Mouse (Mus musculus) limb, embryonic 13.5 days (tissue): ENCODE results near the gene Mtrf1l. TPM values are rescaled to one million over a fixed set of nuclear protein-coding genes. Genes with fewer than 3 reads are reported as not detected.

Experiments
- ATAC-seq: fragments of 200-750 bp; cut with Nextera tagmentation; 2 replicates; pipeline ENCODE4 v1.8.0; 2017; ENCODE audit warnings: low read depth, moderate number of reproducible peaks, moderate TSS enrichment; ENCODE audit not compliant: low FRiP score
- H3K27ac ChIP-seq: fragments of 300-500 bp; sonication (generic); 2 replicates; pipeline ENCODE4 v1.5.1; 2015; ENCODE audit warnings: inconsistent platforms, mild to moderate bottlenecking, moderate library complexity
- H3K27me3 ChIP-seq: fragments of 300-500 bp; sonication (generic); 2 replicates; pipeline ENCODE4 v1.6.1; 2015; ENCODE audit warnings: mild to moderate bottlenecking, inconsistent platforms
- H3K36me3 ChIP-seq: fragments of 300-500 bp; sonication (generic); 2 replicates; pipeline ENCODE4 v1.6.1; 2015; ENCODE audit warnings: inconsistent platforms, mild to moderate bottlenecking, moderate library complexity
- H3K4me1 ChIP-seq: fragments of 300-500 bp; sonication (generic); 2 replicates; pipeline ENCODE4 v1.6.1; 2015; ENCODE audit warnings: inconsistent platforms
- H3K4me2 ChIP-seq: fragments of 300-500 bp; sonication (generic); replicated peaks from 2 replicates; pipeline ENCODE4 v1.6.1; 2015; ENCODE audit warnings: inconsistent platforms, mild to moderate bottlenecking, moderate library complexity
- H3K4me3 ChIP-seq: fragments of 300-500 bp; sonication (generic); 2 replicates; pipeline ENCODE4 v1.5.1; 2015; ENCODE audit warnings: moderate library complexity, mild to moderate bottlenecking, inconsistent platforms
- H3K9ac ChIP-seq: fragments of 300-500 bp; sonication (generic); 2 replicates; pipeline ENCODE4 v1.6.1; 2015; ENCODE audit warnings: mild to moderate bottlenecking, inconsistent platforms
- H3K9me3 ChIP-seq: fragments of 300-500 bp; sonication (generic); 2 replicates; pipeline ENCODE4 v1.6.1; 2016; ENCODE audit warnings: inconsistent platforms
- WGBS: fragments of 180-500 bp; shearing (Covaris S2); methylation state at CpG from one replicate; pipeline ENCODE4 v1.1.7; 2015; 5-methylcytosine and 5-hydroxymethylcytosine counted together
- polyA plus RNA-seq: library from polyadenylated mRNA; unstranded; fragments of >200 nt; fragmentation: Nextera tagmentation; extraction: Ambion mirVana; gene quantifications from 2 replicates; pipeline ENCODE4 v1.2.1, GENCODE M21; 2015

Gene Mtrf1l
- polyA plus RNA-seq, 1 experiment from 2014 or later, result 15.5 TPM

DNA sequence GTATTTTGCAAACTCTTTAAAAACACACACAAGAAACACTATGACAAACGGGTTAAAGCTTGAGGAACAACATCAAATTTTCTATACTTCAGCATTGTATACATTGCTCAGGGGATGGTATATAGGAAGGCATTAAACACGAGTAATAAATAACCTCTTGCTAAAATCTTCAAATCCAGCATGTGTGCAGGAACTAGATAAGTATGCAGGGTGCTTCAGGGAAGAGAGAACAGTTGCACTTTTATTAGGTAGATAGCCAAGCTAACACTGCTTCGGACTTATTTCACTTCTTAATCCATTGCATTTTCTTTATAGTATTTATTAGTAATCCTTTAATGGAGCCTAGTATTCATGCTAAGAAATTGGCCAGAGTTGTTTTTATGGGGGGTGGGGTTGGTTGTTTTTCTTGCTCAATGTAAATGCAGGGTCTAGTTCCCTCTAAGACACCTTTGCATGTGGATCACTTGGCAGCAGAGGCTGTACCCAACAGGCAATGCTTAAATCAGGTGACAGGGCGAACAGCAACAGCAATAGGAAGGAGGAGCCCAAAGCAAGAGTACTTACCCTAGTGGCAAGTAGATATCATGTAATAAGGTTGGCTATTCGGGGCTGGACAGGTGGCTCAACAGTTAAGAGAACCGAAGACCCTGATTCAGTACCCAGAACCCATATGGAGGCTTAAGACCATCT, 2.8 kb upstream of the Mtrf1l start:
- H3K4me2 ChIP-seq, result no peak overlapping the region

DNA sequence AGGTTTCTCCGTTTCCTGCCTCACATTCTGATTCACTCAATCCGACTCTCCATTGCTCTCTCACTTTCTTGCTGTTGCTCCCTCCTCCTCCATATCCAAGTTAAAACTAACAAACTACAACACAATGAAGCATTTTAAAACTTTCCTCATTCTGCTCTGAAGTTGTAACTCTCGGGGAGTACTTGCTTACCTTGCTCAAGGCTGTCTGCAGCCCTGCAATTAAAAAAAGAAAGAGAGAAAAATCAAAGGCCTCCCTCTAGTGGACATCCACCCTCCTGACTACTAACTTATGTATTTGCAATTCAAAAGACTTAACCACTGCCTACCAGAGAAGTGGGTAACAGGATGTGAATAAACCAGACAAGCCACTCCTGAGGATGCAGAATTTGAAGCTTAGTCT, 1.1 kb upstream of the Mtrf1l start:
- H3K4me1 ChIP-seq, result peaks cover 17% of the 10 kb centered on the region
- H3K27ac ChIP-seq, result peak overlapping the region; percentile 87
- WGBS, result 1% methylated on average over 3 of the region's 3 CpGs
- no peak for ATAC-seq
- peaks cover 7% of the 10 kb centered on the region for H3K36me3 ChIP-seq
- H3K4me2 ChIP-seq, result peak overlapping the region; percentile 72
- no peaks in the 10 kb centered on the region for H3K9me3 ChIP-seq
- H3K9ac ChIP-seq, result peak overlapping the region; percentile 2; the same call in 1 of the 2 replicates
- H3K27me3 ChIP-seq, result no peaks in the 10 kb centered on the region
- H3K4me3 ChIP-seq, result peak overlapping the region; percentile 76

More for the DNA sequence above, 2.8 kb upstream of the Mtrf1l start:
- H3K9me3 ChIP-seq, result no peaks in the 10 kb centered on the region
- WGBS, result 72% methylated on average over 6 of the region's 6 CpGs
- H3K9ac ChIP-seq, result no peak overlapping the region
- no peaks in the 10 kb centered on the region for H3K36me3 ChIP-seq
- H3K4me3 ChIP-seq, result no peak overlapping the region
- H3K4me1 ChIP-seq, result peaks cover 13% of the 10 kb centered on the region
- no peaks in the 10 kb centered on the region for H3K27me3 ChIP-seq
- no peak for ATAC-seq
- H3K27ac ChIP-seq, result no peak overlapping the region

DNA sequence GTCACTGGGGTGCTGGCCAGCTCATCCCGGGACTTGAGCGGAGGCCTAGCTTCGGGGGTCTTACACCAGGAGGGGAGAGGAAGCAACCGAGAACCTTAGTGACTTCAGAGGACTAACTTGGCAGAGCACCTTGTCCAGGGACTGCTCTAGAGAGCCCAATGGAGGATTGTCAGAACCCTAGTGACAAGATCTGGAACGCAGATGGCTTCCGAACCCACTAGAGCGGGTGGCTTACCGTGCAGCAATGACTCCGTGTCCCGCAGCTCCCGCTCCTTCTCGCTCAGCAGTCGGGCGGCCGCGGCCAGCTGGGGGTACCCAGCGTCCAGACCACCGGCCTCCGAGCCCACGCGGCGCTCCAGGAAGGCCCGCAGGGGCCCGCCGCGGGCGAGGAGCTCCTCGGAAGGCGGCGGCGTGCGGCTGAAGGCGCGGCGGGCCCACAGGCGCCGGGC, 395 bp downstream of the Mtrf1l start:
- ATAC-seq, result peak; percentile 21; the same call in 1 of the 2 replicates
- Histone ChIP-seq H3K36me3 (peaks cover 22% of the 10 kb centered on the region), H3K27me3 (no peaks in the 10 kb centered on the region), H3K9ac (peak overlapping the region; percentile 85), H3K4me1 (peaks cover 17% of the 10 kb centered on the region), H3K27ac (peak overlapping the region; percentile 87), H3K9me3 (no peaks in the 10 kb centered on the region), H3K4me2 (peak overlapping the region; percentile 72), H3K4me3 (peak overlapping the region; percentile 76)
- whole genome bisulfite sequencing, result 2% methylated on average over 37 of the region's 37 CpGs

DNA sequence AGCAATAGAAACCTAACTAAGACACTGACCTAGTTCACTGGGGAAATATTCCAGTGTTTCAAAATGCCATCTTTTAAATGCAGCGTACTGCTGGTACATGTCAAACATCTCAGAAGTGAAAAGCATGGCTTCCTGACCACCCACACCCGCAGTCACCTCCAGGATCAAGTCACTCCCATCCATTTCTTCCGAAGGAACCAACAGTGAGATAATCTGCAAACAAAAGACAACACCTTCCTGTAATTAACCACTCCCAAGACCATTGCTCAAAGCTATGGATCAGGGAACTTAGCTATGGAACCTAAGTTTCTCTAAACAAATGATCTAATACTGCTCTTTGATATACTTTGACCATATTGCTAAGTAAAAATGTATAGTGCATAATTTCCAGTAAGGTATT, 4.9 kb downstream of the Mtrf1l start:
- Histone ChIP-seq H3K4me2 (no peak overlapping the region), H3K4me1 (peaks cover 17% of the 10 kb centered on the region), H3K27ac (no peak overlapping the region), H3K9me3 (no peaks in the 10 kb centered on the region), H3K36me3 (peaks cover 62% of the 10 kb centered on the region), H3K27me3 (no peaks in the 10 kb centered on the region), H3K9ac (no peak overlapping the region), H3K4me3 (no peak overlapping the region)
- 94% methylated on average over 3 of the region's 3 CpGs for WGBS
- ATAC-seq, result no peak

DNA sequence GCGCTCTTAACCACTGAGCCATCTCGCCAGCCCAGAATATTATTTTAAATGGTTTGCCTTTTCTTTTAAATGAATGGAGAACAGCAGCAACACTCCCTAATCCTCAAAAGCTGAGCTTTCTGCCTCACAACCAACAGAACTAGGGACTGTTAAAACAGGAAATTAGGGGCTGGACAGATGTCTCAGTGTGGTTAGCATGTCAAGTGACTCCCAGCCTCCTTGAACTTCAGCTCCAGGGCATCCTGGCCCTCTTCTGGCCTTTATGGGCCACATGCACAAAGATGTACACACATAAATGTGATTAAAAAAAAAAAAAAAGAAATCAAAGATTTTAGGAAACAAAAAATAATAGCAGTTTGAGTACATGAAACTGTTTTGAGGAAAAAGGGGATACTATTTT, 7.7 kb downstream of the Mtrf1l start:
- H3K9ac ChIP-seq, result no peak overlapping the region
- ATAC-seq, result no peak
- H3K27me3 ChIP-seq, result no peaks in the 10 kb centered on the region
- H3K4me1 ChIP-seq, result 0 out of 2 replicates have a peak, but pooled peaks cover under 1% of the 10 kb centered on the region
- no peak overlapping the region for H3K4me3 ChIP-seq
- no peak overlapping the region for H3K4me2 ChIP-seq
- peaks cover 86% of the 10 kb centered on the region for H3K36me3 ChIP-seq
- no peaks in the 10 kb centered on the region for H3K9me3 ChIP-seq
- 94% methylated on average over 2 of the region's 2 CpGs for WGBS
- H3K27ac ChIP-seq, result no peak overlapping the region

DNA sequence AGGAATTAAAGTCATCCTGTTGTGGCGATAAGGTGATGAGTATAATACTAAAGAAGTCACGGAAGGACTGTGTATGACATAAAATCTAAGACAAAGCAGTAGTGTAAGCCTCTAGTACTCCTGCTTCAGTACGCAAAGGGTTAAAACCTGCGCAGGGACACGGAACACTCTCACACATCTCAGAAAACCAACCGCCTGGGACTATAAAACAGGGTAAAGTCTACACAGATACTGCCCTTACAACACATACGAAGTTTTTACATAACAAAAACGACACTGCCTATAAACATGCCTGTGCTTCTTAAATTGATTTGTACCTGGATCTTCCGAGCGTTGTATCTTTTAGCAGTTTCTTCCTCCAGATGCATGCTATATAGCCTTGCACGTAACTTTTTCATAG, 10.0 kb downstream of the Mtrf1l start:
- H3K4me2 ChIP-seq, result no peak overlapping the region

DNA sequence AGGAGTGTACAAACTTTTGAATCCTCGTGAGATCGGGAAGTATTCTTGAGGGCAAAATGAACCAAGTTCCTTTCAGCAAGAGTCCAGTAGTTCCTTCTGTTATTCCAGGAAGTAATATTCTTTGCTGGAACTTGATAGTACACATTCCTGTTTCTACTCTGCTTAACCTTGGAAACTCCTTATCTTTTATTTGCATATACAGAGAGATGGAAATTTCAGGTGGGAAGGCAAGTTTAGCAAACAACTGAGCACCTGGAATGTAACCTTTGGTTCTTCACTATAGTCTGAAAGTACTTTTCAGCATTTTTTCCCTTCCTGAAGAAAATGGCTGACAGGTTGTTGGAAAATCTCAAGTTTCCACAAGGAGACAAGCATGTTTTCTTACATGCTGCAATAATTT, 16.0 kb downstream of the Mtrf1l start:
- H3K4me2 ChIP-seq, result no peak overlapping the region

More for the DNA sequence above, 10.0 kb downstream of the Mtrf1l start:
- Histone ChIP-seq H3K4me3 (no peak overlapping the region), H3K27ac (no peak overlapping the region), H3K9me3 (no peaks in the 10 kb centered on the region), H3K36me3 (peaks cover 69% of the 10 kb centered on the region), H3K27me3 (no peaks in the 10 kb centered on the region), H3K4me1 (no peaks in the 10 kb centered on the region), H3K9ac (no peak overlapping the region)
- ATAC-seq, result no peak
- 83% methylated on average over 11 of the region's 11 CpGs for WGBS

DNA sequence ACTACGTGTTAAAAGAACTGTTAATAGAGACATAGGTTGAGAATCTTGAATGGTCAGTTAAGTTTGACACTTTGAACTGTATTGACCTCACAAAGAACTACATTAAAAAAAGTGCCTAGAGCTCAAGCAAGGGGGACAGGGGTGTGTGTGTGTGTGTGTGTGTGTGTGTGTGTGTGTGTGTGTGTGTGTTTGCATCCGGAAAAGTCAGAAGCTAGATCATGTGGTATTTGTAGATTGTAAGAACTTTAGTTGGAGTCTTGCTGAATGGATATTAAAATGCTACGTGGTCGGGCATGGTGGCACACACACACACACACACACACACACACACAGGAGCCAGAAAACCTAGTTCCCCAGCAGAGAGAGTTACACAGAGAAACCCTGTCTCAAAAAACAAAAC, 16.7 kb downstream of the Mtrf1l start:
- Histone ChIP-seq H3K36me3 (peaks cover 14% of the 10 kb centered on the region), H3K9ac (no peak overlapping the region), H3K4me2 (no peak overlapping the region; the same call in 1 of the 2 replicates), H3K27me3 (no peaks in the 10 kb centered on the region), H3K9me3 (no peaks in the 10 kb centered on the region), H3K4me3 (no peak overlapping the region), H3K4me1 (peaks cover 24% of the 10 kb centered on the region), H3K27ac (no peak overlapping the region)
- 74% methylated on average over 4 of the region's 4 CpGs for WGBS
- ATAC-seq, result no peak

More for the DNA sequence above, 16.0 kb downstream of the Mtrf1l start:
- WGBS, result 87% methylated on average over 2 of the region's 2 CpGs
- Histone ChIP-seq H3K9me3 (no peaks in the 10 kb centered on the region), H3K9ac (no peak overlapping the region), H3K36me3 (peaks cover 15% of the 10 kb centered on the region), H3K27ac (no peak overlapping the region), H3K27me3 (no peaks in the 10 kb centered on the region), H3K4me1 (peaks cover 17% of the 10 kb centered on the region), H3K4me3 (no peak overlapping the region)
- ATAC-seq, result no peak

DNA sequence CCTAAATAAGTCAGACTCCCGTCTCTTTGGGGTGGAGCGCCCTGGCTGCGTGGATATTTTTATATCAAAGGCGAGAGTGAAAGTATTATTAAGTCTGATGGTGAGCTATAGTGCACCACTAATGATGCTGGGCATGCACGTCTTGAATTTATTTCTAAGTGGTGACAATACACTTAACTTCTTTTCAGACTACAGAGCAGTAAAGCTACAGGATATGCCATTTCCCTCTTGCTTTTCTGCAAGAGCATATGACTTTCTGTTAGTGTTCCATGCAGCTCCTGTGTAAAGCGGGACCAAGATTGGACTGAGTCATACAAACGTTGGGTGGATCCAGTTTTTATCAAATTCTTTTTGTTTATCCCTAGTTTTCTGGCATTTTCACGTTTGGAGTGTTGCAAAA, 17.3 kb downstream of the Mtrf1l start:
- Histone ChIP-seq H3K9ac (peak overlapping the region; percentile 60), H3K36me3 (peaks cover 14% of the 10 kb centered on the region), H3K9me3 (no peaks in the 10 kb centered on the region), H3K4me1 (peaks cover 29% of the 10 kb centered on the region), H3K27me3 (no peaks in the 10 kb centered on the region), H3K4me3 (peak overlapping the region; percentile 83), H3K4me2 (peak overlapping the region; percentile 65), H3K27ac (peak overlapping the region; percentile 86)
- WGBS, result 18% methylated on average over 8 of the region's 8 CpGs
- no peak for ATAC-seq

DNA sequence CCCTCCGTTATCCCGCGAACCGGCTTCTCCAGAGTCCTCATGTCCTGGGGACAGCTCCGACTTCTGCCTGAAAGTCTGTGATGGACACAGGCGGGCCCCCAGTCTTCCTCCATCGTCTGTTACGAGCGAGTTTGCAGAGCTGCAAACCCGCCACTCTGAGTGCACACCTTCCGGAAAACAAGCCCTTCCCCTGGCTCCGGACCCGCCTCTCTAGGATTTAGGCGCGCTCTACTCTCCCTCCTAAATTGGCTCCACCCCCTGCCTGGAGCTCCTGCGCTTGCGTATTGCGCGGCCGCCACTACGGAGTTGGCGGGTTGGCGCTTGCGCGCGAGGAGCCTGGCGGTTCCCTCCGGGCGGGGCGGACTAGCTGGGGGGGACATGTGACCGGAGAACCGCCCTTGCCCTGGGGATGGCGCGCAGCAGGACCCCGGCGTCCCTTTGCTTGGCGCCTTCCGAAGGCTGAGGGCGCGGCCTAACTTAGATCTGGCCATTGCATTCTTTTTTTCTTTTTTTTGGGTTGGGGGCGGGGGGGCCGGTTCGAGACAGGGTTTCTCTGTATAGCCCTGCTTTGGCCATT, 17.9 kb downstream of the Mtrf1l start:
- ATAC-seq, result peak; percentile 96
- H3K27me3 ChIP-seq, result no peaks in the 10 kb centered on the region
- WGBS, result under 1% methylated on average over 43 of the region's 43 CpGs
- H3K36me3 ChIP-seq, result peaks cover 19% of the 10 kb centered on the region
- H3K4me2 ChIP-seq, result peak overlapping the region; percentile 65
- peak overlapping the region; percentile 69 for H3K9ac ChIP-seq
- H3K9me3 ChIP-seq, result no peaks in the 10 kb centered on the region
- peak overlapping the region; percentile 83 for H3K4me3 ChIP-seq
- H3K27ac ChIP-seq, result peak overlapping the region; percentile 86
- H3K4me1 ChIP-seq, result peaks cover 30% of the 10 kb centered on the region

DNA sequence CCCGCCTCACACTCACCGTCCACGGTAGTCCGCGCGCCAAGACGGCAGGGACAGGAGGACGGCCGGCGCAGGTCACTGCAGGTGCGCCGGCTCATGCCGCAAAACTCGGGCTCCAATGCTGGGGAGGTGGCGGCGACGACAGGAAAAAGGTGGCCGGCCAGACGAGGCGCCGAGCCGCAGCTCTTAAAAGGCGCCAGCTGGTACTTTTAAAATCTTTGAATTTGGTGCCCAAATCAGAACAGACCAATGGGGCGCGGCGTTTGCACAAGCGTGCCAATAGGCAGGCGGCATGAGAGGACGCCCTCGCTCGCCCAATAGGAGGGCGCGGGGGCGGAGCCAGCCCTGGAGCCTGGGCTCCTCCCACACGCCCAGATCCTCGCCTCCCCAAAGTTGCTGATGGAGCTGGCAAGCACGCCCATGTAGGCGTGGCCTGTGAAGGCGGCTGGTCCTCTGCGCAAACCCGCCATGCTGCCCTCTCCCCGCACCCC, 18.4 kb downstream of the Mtrf1l start, which contains the start of gene Fbxo5:
Gene Fbxo5 (minus strand): TSS at position 358 of the 488 bp plus-strand sequence.
- ATAC-seq, result peak; percentile 93
- Histone ChIP-seq H3K4me3 (peak within 1 kb of the TSS; percentile 83), H3K4me2 (peak within 1 kb of the TSS; percentile 98), H3K4me1 (peaks cover 30% of the 10 kb centered on the region), H3K36me3 (peaks cover 24% of the 10 kb centered on the region), H3K27ac (peak within 1 kb of the TSS; percentile 86), H3K9ac (peak within 1 kb of the TSS; percentile 78), H3K9me3 (no peaks in the 10 kb centered on the region), H3K27me3 (no peaks in the 10 kb centered on the region)
- WGBS, result under 1% methylated on average over 39 of the region's 42 CpGs

DNA sequence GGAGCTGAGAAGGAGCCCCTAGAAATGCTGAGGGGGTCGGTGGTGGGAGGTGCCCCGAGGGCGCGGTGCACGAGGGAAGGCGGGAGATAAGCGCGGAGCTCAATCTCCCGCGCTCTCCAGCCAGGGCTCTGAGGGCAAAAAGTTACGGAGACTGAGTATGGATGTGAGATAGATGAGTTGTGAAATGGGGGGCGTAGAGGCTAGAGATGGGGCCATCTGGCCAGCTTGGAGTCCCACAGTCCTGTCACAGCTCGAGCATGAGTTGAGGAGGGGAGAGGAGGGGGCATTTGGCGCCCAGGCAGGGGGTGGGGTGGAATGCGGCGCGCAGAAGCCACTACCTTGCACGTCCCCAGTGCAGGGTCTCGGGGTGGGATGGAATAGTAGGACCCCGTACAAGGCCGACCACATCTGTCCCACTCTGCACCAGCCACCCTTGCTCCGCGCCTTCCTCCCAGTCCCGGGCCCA, 19.0 kb downstream of the Mtrf1l start:
- 0% methylated on average over 24 of the region's 24 CpGs for WGBS
- Histone ChIP-seq H3K9ac (peak overlapping the region; percentile 78), H3K36me3 (peaks cover 30% of the 10 kb centered on the region), H3K9me3 (no peaks in the 10 kb centered on the region), H3K4me2 (peak overlapping the region; percentile 98), H3K27me3 (no peaks in the 10 kb centered on the region), H3K4me1 (peaks cover 30% of the 10 kb centered on the region), H3K4me3 (peak overlapping the region; percentile 83), H3K27ac (peak overlapping the region; percentile 77)
- ATAC-seq, result peak; percentile 21
